Mouse (Mus musculus): ENCODE measurements around the gene Mrto4. TPM values are rescaled to one million over a fixed set of nuclear protein-coding genes. Genes with fewer than 3 reads are reported as not detected.
A peak's percentile ranks its signal among the peaks of the same experiment; 100 is the strongest.
"Not testable (repeated sequence)": the region's sequence is repeated elsewhere in the genome, so short reads cannot be mapped to it uniquely, and the experiment has no call there.

Gene Mrto4
- polyA plus RNA-seq (2015; fragmentation: Nextera tagmentation; extraction: Ambion mirVana), result 109 and 115 TPM in 2 replicates

GRCm38 (mm10) chr4:139351931-139352711 lies at the start of gene Mrto4, which contains the start of the genes Emc1 and Ubr4:
TSS of gene Mrto4 (minus strand) at chr4:139352576.
TSS of gene Emc1 (plus strand) at chr4:139352587.
TSS of gene Ubr4 (plus strand) at chr4:139352609.
- peak within 1 kb of the TSS; percentile 98 for H3K27ac ChIP-seq (replicated peaks)
- no peaks in the 10 kb centered on the region for H3K27me3 ChIP-seq
- no peaks in the 10 kb centered on the region for H3K9me3 ChIP-seq
- H3K4me2 ChIP-seq (replicated peaks), result peak within 1 kb of the TSS; percentile 82
- peaks cover 41% of the 10 kb centered on the region for H3K36me3 ChIP-seq
- ATAC-seq (replicated peaks), result peak; percentile 96
- H3K4me1 ChIP-seq, result peaks cover 19% of the 10 kb centered on the region
- WGBS, result under 1% methylated on average over 62 of the region's 64 CpGs
- peak within 1 kb of the TSS; percentile 85 for H3K4me3 ChIP-seq
- peak within 1 kb of the TSS; percentile 97 for H3K9ac ChIP-seq (replicated peaks)

DNA sequence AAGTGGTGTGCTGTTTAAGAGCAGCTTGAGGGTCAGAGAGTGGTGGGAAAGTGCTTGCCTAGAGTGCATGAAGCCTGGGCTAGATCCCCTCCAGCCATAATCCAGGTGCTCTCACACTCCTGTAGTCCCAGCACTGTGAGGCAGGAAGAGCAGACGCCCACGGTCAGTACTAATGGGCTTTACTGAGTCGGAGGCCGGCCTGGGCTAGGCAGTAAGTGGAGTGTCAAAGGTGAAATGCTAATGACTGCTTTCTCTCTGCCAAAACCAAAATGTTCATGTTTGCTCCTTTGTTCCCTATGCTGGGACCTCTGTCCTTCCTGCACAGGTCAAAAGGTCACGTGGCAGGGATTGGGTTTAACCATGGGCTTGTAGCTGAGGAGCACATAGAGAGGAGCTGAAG lies 48.1 kb upstream of the Mrto4 start:
- no peak overlapping the region for H3K27ac ChIP-seq (replicated peaks)
- no peak overlapping the region for H3K4me3 ChIP-seq
- no peaks in the 10 kb centered on the region for H3K27me3 ChIP-seq
- no peak overlapping the region for H3K9ac ChIP-seq (replicated peaks)
- H3K9me3 ChIP-seq, result no peaks in the 10 kb centered on the region
- ATAC-seq (replicated peaks), result no peak
- H3K4me1 ChIP-seq, result no peaks in the 10 kb centered on the region
- H3K36me3 ChIP-seq, result peaks cover 94% of the 10 kb centered on the region
- H3K4me2 ChIP-seq (replicated peaks), result no peak overlapping the region
- 93% methylated on average over 5 of the region's 5 CpGs for WGBS

DNA sequence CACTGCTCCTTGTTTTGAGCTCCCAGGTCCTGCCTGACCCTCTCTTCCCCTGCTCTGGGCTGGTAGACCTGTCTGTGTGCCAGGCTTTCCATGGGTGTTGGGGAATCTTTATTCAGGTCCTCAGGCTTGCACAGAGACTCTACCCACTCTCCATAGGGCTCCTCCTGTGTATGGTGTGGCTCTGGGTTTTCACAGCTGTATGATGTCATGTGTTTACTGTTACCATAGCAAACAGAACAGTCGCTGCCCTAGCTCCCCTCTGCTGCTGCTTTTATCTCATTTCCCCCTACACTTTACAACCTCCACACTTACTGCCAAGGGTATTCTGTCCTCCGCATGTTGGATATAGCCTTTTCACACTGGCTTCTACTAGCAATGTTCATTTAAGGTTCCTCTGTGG lies 43.1 kb upstream of the Mrto4 start:
- Histone ChIP-seq H3K4me2 (replicated peaks) (no peak overlapping the region), H3K4me3 (no peak overlapping the region), H3K27ac (replicated peaks) (no peak overlapping the region), H3K9ac (replicated peaks) (no peak overlapping the region), H3K36me3 (peaks cover 94% of the 10 kb centered on the region), H3K9me3 (no peaks in the 10 kb centered on the region), H3K27me3 (no peaks in the 10 kb centered on the region), H3K4me1 (no peaks in the 10 kb centered on the region)
- ATAC-seq (replicated peaks), result no peak
- 75% methylated on average over 2 of the region's 2 CpGs for WGBS

DNA sequence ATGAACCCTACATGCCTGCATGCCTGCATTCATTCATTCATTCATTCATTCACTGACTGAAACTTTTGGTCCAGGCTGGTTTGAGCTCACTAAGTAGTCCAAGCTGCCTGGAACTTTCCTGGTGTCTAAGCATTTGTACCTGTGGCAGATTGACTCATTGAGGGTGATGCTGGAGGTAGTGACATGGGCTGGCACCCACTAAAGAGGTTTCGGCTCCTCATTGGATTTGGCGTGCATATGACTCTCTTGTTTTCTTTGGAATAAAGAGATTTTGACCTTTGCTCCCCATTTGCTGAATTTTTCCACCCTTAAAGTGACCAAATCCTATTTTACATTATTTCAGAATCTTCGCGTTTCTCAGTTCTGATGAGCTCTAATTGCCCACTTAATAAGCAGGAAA lies 37.2 kb upstream of the Mrto4 start:
- no peak overlapping the region for H3K4me2 ChIP-seq (replicated peaks)
- H3K4me1 ChIP-seq, result peaks cover 10% of the 10 kb centered on the region
- no peaks in the 10 kb centered on the region for H3K27me3 ChIP-seq
- H3K9me3 ChIP-seq, result no peaks in the 10 kb centered on the region
- WGBS, result 89% methylated on average over 4 of the region's 4 CpGs
- H3K4me3 ChIP-seq, result no peak overlapping the region
- H3K27ac ChIP-seq (replicated peaks), result no peak overlapping the region
- peaks cover 38% of the 10 kb centered on the region for H3K36me3 ChIP-seq
- H3K9ac ChIP-seq (replicated peaks), result no peak overlapping the region
- no peak for ATAC-seq (replicated peaks)

- H3K9ac ChIP-seq (replicated peaks), result no peak overlapping the region
- H3K4me2 ChIP-seq (replicated peaks), result no peak overlapping the region
- H3K27ac ChIP-seq (replicated peaks), result no peak overlapping the region
- H3K9me3 ChIP-seq, result no peaks in the 10 kb centered on the region
- H3K27me3 ChIP-seq, result no peaks in the 10 kb centered on the region
- no peak overlapping the region for H3K4me3 ChIP-seq
- H3K4me1 ChIP-seq, result peaks cover 24% of the 10 kb centered on the region
- 63% methylated on average over 6 of the region's 6 CpGs for WGBS
- ATAC-seq (replicated peaks), result no peak
- peaks cover 14% of the 10 kb centered on the region for H3K36me3 ChIP-seq
These were observed 34.5 kb upstream of the Mrto4 start for GRCm38 (mm10) chr4:139386869-139387319.

- ATAC-seq (replicated peaks); H3K36me3 ChIP-seq; H3K4me2 ChIP-seq (replicated peaks); H3K4me3 ChIP-seq; H3K9ac ChIP-seq (replicated peaks); H3K27ac ChIP-seq (replicated peaks); H3K9me3 ChIP-seq; H3K27me3 ChIP-seq: not testable (repeated sequence)
- 90% methylated on average over 5 of the region's 5 CpGs for WGBS
- peaks cover 33% of the 10 kb centered on the region for H3K4me1 ChIP-seq
These were observed 33.5 kb upstream of the Mrto4 start for GRCm38 (mm10) chr4:139385841-139386240.

- Histone ChIP-seq H3K9me3 (no peaks in the 10 kb centered on the region), H3K9ac (replicated peaks) (no peak overlapping the region), H3K4me3 (no peak overlapping the region), H3K27me3 (no peaks in the 10 kb centered on the region), H3K27ac (replicated peaks) (no peak overlapping the region), H3K4me2 (replicated peaks) (no peak overlapping the region), H3K4me1 (peaks cover 37% of the 10 kb centered on the region), H3K36me3 (no peaks in the 10 kb centered on the region)
- 86% methylated on average over 7 of the region's 7 CpGs for WGBS
- ATAC-seq (replicated peaks), result no peak
These were observed 29.9 kb upstream of the Mrto4 start for GRCm38 (mm10) chr4:139382231-139382630.

GRCm38 (mm10) chr4:139381452-139381845 lies 29.1 kb upstream of the Mrto4 start:
- H3K4me2 ChIP-seq (replicated peaks), result peak overlapping the region; percentile 94
- peak overlapping the region; percentile 90 for H3K9ac ChIP-seq (replicated peaks)
- H3K27ac ChIP-seq (replicated peaks), result no peak overlapping the region
- WGBS, result 62% methylated on average over 4 of the region's 4 CpGs
- 0 out of 2 replicates have a peak, but pooled peaks cover 3% of the 10 kb centered on the region for H3K36me3 ChIP-seq
- no peaks in the 10 kb centered on the region for H3K27me3 ChIP-seq
- H3K4me3 ChIP-seq, result peak overlapping the region; percentile 95
- H3K9me3 ChIP-seq, result no peaks in the 10 kb centered on the region
- no peak for ATAC-seq (replicated peaks)
- H3K4me1 ChIP-seq, result peaks cover 31% of the 10 kb centered on the region

- Histone ChIP-seq H3K4me3 (peak overlapping the region; percentile 95), H3K4me2 (replicated peaks) (peak overlapping the region; percentile 94), H3K27me3 (no peaks in the 10 kb centered on the region), H3K27ac (replicated peaks) (peak overlapping the region; percentile 80), H3K4me1 (peaks cover 31% of the 10 kb centered on the region), H3K9ac (replicated peaks) (peak overlapping the region; percentile 90), H3K9me3 (no peaks in the 10 kb centered on the region), H3K36me3 (peaks cover 6% of the 10 kb centered on the region)
- ATAC-seq (replicated peaks), result no peak
- WGBS, result 4% methylated on average over 42 of the region's 44 CpGs
These were observed 28.5 kb upstream of the Mrto4 start for GRCm38 (mm10) chr4:139380775-139381451.

- H3K4me2 ChIP-seq (replicated peaks), result peak overlapping the region; percentile 94
- H3K9me3 ChIP-seq, result no peaks in the 10 kb centered on the region
- H3K9ac ChIP-seq (replicated peaks), result peak overlapping the region; percentile 90
- H3K4me3 ChIP-seq, result peak overlapping the region; percentile 95
- H3K36me3 ChIP-seq, result peaks cover 13% of the 10 kb centered on the region
- peak; percentile 96 for ATAC-seq (replicated peaks)
- peak overlapping the region; percentile 84 for H3K27ac ChIP-seq (replicated peaks)
- WGBS, result 0% methylated on average over 54 of the region's 54 CpGs
- no peaks in the 10 kb centered on the region for H3K27me3 ChIP-seq
- H3K4me1 ChIP-seq, result peaks cover 31% of the 10 kb centered on the region
These were observed 27.9 kb upstream of the Mrto4 start for GRCm38 (mm10) chr4:139380207-139380748.

- peaks cover 18% of the 10 kb centered on the region for H3K36me3 ChIP-seq
- H3K27me3 ChIP-seq, result no peaks in the 10 kb centered on the region
- H3K4me2 ChIP-seq (replicated peaks), result peak overlapping the region; percentile 87
- no peaks in the 10 kb centered on the region for H3K9me3 ChIP-seq
- H3K9ac ChIP-seq (replicated peaks), result peak overlapping the region; percentile 77
- H3K4me3 ChIP-seq, result peak overlapping the region; percentile 95
- WGBS, result 14% methylated on average over 8 of the region's 8 CpGs
- peak overlapping the region; percentile 84 for H3K27ac ChIP-seq (replicated peaks)
- ATAC-seq (replicated peaks), result peak; percentile 9; the same call in 1 of the 2 replicates
- H3K4me1 ChIP-seq, result peaks cover 31% of the 10 kb centered on the region
These were observed 27.3 kb upstream of the Mrto4 start for GRCm38 (mm10) chr4:139379719-139380118.

DNA sequence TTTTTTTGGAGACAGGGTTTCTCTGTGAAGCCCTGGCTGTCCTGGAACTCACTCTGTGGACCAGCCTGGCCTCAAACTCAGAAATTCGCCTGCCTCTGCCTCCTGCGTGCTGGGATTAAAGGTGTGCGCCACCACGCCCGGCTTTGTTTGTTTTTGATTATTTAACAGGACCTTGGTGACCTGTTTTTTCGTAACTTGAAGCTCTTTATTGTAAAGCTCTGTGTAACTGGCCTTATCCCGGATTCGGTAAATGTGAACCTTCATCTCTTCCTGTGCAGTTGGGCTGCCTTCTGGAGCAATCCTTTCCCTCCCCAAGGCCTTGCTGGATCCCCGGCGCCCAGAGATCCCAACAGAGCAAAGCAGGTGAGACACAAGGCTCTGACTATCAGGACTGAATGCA lies 21.2 kb upstream of the Mrto4 start:
- Histone ChIP-seq H3K4me2 (replicated peaks) (no peak overlapping the region), H3K4me1 (no peaks in the 10 kb centered on the region), H3K27me3 (no peaks in the 10 kb centered on the region), H3K27ac (replicated peaks) (no peak overlapping the region), H3K9me3 (no peaks in the 10 kb centered on the region), H3K4me3 (no peak overlapping the region), H3K36me3 (peaks cover 73% of the 10 kb centered on the region), H3K9ac (replicated peaks) (no peak overlapping the region)
- ATAC-seq (replicated peaks), result no peak
- 93% methylated on average over 10 of the region's 10 CpGs for WGBS

Data from forebrain, embryonic 15.5 days (tissue).